Mouse (Mus musculus): Measurements from ENCODE around the gene Atp6v0a1. TPM values are rescaled to one million over a fixed set of nuclear protein-coding genes. Genes with fewer than 3 reads are reported as not detected.
A peak's percentile ranks its signal among the peaks of the same experiment; 100 is the strongest.

The Atp6v0a1 gene
- polyA plus RNA-seq, 1 experiment from 2014 or later, result 28.0 TPM

GRCm38 (mm10) chr11:100982087-100982486 is 27.2 kb upstream of the Atp6v0a1 start:
- WGBS, result 9% methylated on average over 8 of the region's 8 CpGs
- H3K27ac ChIP-seq (replicated peaks; ENCODE audit: low read depth, low read length), result no peak overlapping the region
- ATAC-seq (replicated peaks; ENCODE audit: insufficient number of reproducible peaks, low FRiP score, low TSS enrichment, low read depth), result no peak

DNA sequence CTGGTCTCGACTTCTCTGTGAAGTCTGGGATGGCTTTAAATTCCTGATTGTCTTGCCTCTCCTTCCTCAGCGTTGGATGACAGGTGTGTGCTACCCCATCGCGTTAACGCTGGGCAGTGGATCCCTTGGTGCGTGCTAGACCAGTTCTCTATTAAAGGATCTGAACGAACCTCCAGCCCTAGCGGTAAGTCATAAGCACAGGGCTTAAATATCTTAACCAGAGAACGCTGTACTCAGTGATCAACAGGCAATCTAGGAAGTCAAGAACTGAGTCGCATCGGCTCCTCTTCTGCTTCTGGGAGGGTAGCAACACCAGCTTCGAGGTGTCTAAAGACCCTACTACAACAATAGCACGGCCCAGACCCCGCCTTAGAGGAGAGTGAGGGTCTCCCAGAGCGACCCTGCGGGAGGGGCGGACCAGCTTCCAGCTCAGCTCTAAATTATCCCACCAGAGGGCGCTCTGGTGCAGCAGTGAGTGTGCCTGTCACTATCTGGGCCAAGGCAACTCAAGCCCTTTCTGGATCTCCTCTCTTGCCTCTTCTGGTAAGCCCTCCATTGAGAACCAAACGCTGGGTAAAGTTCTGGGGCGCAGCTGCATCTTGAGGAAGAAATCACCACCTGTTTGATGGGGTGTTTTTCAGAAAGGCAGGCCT is 26.0 kb upstream of the Atp6v0a1 start:
- DNase-seq (ENCODE audit: low spot score) (peak; percentile 94), ATAC-seq (replicated peaks; ENCODE audit: insufficient number of reproducible peaks, low FRiP score, low TSS enrichment, low read depth) (0 out of 2 replicates have a peak, but pooled peaks have one; percentile 29)
- peak overlapping the region; percentile 5; the same call in 1 of the 2 replicates for H3K9ac ChIP-seq (replicated peaks; ENCODE audit: low read length)
- H3K9me3 ChIP-seq (replicated peaks; ENCODE audit: control insufficient read depth, low read length), result no peaks in the 10 kb centered on the region
- H3K36me3 ChIP-seq (replicated peaks; ENCODE audit: control insufficient read depth, insufficient read depth, low read depth, low read length), result no peaks in the 10 kb centered on the region
- WGBS, result 5% methylated on average over 20 of the region's 20 CpGs
- peak overlapping the region; percentile 25 for H3K4me2 ChIP-seq (ENCODE audit: low read depth, low read length)
- H3K4me1 ChIP-seq (ENCODE audit: control insufficient read depth, insufficient read depth, low read length), result no peaks in the 10 kb centered on the region
- peak overlapping the region; percentile 19 for H3K4me3 ChIP-seq (ENCODE audit: low read depth, low read length)
- H3K27ac ChIP-seq (replicated peaks; ENCODE audit: low read depth, low read length), result no peak overlapping the region
- peaks cover 10% of the 10 kb centered on the region for H3K27me3 ChIP-seq (ENCODE audit: control insufficient read depth, insufficient read depth, low read length)

More at GRCm38 (mm10) chr11:100982087-100982486, 27.2 kb upstream of the Atp6v0a1 start:
- Histone ChIP-seq H3K36me3 (replicated peaks; ENCODE audit: control insufficient read depth, insufficient read depth, low read depth, low read length) (no peaks in the 10 kb centered on the region), H3K9ac (replicated peaks; ENCODE audit: low read length) (no peak overlapping the region), H3K9me3 (replicated peaks; ENCODE audit: control insufficient read depth, low read length) (no peaks in the 10 kb centered on the region), H3K4me1 (ENCODE audit: control insufficient read depth, insufficient read depth, low read length) (no peaks in the 10 kb centered on the region), H3K27me3 (ENCODE audit: control insufficient read depth, insufficient read depth, low read length) (peaks cover 10% of the 10 kb centered on the region), H3K4me2 (ENCODE audit: low read depth, low read length) (no peak overlapping the region), H3K4me3 (ENCODE audit: low read depth, low read length) (no peak overlapping the region)
- DNase-seq (ENCODE audit: low spot score), result no peak

- H3K36me3 ChIP-seq (replicated peaks; ENCODE audit: control insufficient read depth, insufficient read depth, low read depth, low read length), result no peaks in the 10 kb centered on the region
- H3K9me3 ChIP-seq (replicated peaks; ENCODE audit: control insufficient read depth, low read length), result no peaks in the 10 kb centered on the region
- H3K27me3 ChIP-seq (ENCODE audit: control insufficient read depth, insufficient read depth, low read length), result peaks cover 10% of the 10 kb centered on the region
- no peak overlapping the region for H3K4me2 ChIP-seq (ENCODE audit: low read depth, low read length)
- 76% methylated on average over 7 of the region's 7 CpGs for WGBS
- no peaks in the 10 kb centered on the region for H3K4me1 ChIP-seq (ENCODE audit: control insufficient read depth, insufficient read depth, low read length)
- H3K27ac ChIP-seq (replicated peaks; ENCODE audit: low read depth, low read length), result no peak overlapping the region
- no peak for DNase-seq (ENCODE audit: low spot score)
- no peak overlapping the region for H3K4me3 ChIP-seq (ENCODE audit: low read depth, low read length)
- H3K9ac ChIP-seq (replicated peaks; ENCODE audit: low read length), result no peak overlapping the region
- no peak for ATAC-seq (replicated peaks; ENCODE audit: insufficient number of reproducible peaks, low FRiP score, low TSS enrichment, low read depth)
Observed at GRCm38 (mm10) chr11:100983778-100984131, 25.5 kb upstream of the Atp6v0a1 start.

GRCm38 (mm10) chr11:100985607-100986006 is 23.6 kb upstream of the Atp6v0a1 start:
- H3K4me1 ChIP-seq (ENCODE audit: control insufficient read depth, insufficient read depth, low read length), result no peaks in the 10 kb centered on the region
- ATAC-seq (replicated peaks; ENCODE audit: insufficient number of reproducible peaks, low FRiP score, low TSS enrichment, low read depth), result no peak
- no peak overlapping the region for H3K4me3 ChIP-seq (ENCODE audit: low read depth, low read length)
- DNase-seq (ENCODE audit: low spot score), result no peak
- WGBS, result 53% methylated on average over 3 of the region's 3 CpGs
- H3K36me3 ChIP-seq (replicated peaks; ENCODE audit: control insufficient read depth, insufficient read depth, low read depth, low read length), result no peaks in the 10 kb centered on the region
- no peak overlapping the region for H3K4me2 ChIP-seq (ENCODE audit: low read depth, low read length)
- H3K9me3 ChIP-seq (replicated peaks; ENCODE audit: control insufficient read depth, low read length), result no peaks in the 10 kb centered on the region
- H3K27me3 ChIP-seq (ENCODE audit: control insufficient read depth, insufficient read depth, low read length), result peaks cover 10% of the 10 kb centered on the region
- no peak overlapping the region for H3K9ac ChIP-seq (replicated peaks; ENCODE audit: low read length)
- H3K27ac ChIP-seq (replicated peaks; ENCODE audit: low read depth, low read length), result no peak overlapping the region

DNA sequence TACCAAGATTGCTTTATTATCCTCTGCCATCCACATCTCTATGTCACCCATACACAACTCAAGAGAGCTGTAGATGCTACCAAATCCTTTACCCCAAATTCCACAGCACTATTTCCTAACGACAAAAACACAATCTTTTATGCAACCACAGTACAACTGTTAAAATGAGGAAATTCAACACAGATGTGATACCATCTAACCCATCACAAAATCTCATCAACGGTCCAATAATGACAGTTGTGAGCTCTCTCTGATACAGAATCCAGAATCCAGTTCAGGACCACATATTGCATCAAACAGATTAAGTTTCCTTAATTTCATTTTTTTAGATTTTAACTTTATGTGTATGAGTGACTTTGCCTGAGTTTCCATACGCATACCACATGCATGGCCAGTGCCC is 20.6 kb upstream of the Atp6v0a1 start:
- H3K27ac ChIP-seq (replicated peaks; ENCODE audit: low read depth, low read length), result no peak overlapping the region
- no peak for ATAC-seq (replicated peaks; ENCODE audit: insufficient number of reproducible peaks, low FRiP score, low TSS enrichment, low read depth)
- no peak overlapping the region for H3K9ac ChIP-seq (replicated peaks; ENCODE audit: low read length)
- no peaks in the 10 kb centered on the region for H3K4me1 ChIP-seq (ENCODE audit: control insufficient read depth, insufficient read depth, low read length)
- no peaks in the 10 kb centered on the region for H3K9me3 ChIP-seq (replicated peaks; ENCODE audit: control insufficient read depth, low read length)
- no peak overlapping the region for H3K4me3 ChIP-seq (ENCODE audit: low read depth, low read length)
- no peaks in the 10 kb centered on the region for H3K36me3 ChIP-seq (replicated peaks; ENCODE audit: control insufficient read depth, insufficient read depth, low read depth, low read length)
- H3K27me3 ChIP-seq (ENCODE audit: control insufficient read depth, insufficient read depth, low read length), result no peaks in the 10 kb centered on the region
- WGBS, result 80% methylated on average over 3 of the region's 3 CpGs
- no peak for DNase-seq (ENCODE audit: low spot score)
- no peak overlapping the region for H3K4me2 ChIP-seq (ENCODE audit: low read depth, low read length)

DNA sequence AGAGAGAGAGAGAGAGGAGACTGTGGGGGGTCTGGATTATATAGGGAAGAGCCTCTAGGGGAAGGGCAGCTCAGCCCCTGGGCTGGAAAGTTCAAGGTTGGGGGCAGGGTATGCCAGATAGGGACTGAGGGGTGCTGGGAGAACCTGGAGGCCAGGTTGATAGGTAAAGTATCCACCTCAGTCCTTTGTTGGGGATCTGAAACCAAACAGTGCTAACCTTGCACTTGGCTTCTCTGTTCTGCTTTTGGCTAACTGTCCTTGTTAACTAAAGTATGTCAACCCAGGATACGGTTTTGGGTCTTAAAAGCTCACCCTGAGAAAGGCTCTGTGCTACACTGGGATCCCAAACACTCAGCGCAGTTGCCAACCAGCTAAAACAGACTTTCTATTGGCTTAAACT is 19.6 kb upstream of the Atp6v0a1 start:
- DNase-seq (ENCODE audit: low spot score) (no peak), ATAC-seq (replicated peaks; ENCODE audit: insufficient number of reproducible peaks, low FRiP score, low TSS enrichment, low read depth) (no peak)
- H3K36me3 ChIP-seq (replicated peaks; ENCODE audit: control insufficient read depth, insufficient read depth, low read depth, low read length), result no peaks in the 10 kb centered on the region
- no peaks in the 10 kb centered on the region for H3K27me3 ChIP-seq (ENCODE audit: control insufficient read depth, insufficient read depth, low read length)
- H3K27ac ChIP-seq (replicated peaks; ENCODE audit: low read depth, low read length), result no peak overlapping the region
- no peak overlapping the region for H3K9ac ChIP-seq (replicated peaks; ENCODE audit: low read length)
- WGBS, result 58% methylated on average over 2 of the region's 2 CpGs
- no peaks in the 10 kb centered on the region for H3K4me1 ChIP-seq (ENCODE audit: control insufficient read depth, insufficient read depth, low read length)
- H3K4me3 ChIP-seq (ENCODE audit: low read depth, low read length), result no peak overlapping the region
- H3K4me2 ChIP-seq (ENCODE audit: low read depth, low read length), result no peak overlapping the region
- H3K9me3 ChIP-seq (replicated peaks; ENCODE audit: control insufficient read depth, low read length), result no peaks in the 10 kb centered on the region

DNA sequence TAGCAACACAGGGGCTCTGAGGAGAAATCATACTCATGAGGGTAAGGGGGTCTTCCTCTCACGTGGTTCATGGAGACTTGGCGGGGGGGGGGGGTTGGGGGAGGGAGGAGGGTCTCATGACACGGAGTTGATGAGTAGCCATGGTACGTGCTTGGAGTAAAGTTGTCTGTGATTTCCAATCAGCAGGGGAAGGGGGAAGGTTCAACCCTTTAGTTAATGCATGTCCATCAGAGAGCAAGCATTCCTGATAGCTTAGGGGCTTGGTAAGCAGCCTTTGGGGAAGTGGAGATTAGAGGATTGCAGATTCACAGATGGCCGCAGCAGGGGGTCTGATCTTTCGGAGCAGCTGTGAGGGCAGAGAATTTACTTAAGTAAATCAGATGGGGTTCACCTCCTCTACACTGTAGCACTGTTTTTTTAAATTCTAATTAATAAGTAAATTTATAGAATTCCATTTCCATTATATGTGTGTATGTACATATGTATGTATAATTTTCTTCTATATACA is 18.2 kb upstream of the Atp6v0a1 start:
- H3K9me3 ChIP-seq (replicated peaks; ENCODE audit: control insufficient read depth, low read length), result no peaks in the 10 kb centered on the region
- ATAC-seq (replicated peaks; ENCODE audit: insufficient number of reproducible peaks, low FRiP score, low TSS enrichment, low read depth), result no peak
- no peak overlapping the region for H3K4me2 ChIP-seq (ENCODE audit: low read depth, low read length)
- DNase-seq (ENCODE audit: low spot score), result no peak
- H3K9ac ChIP-seq (replicated peaks; ENCODE audit: low read length), result no peak overlapping the region
- no peaks in the 10 kb centered on the region for H3K4me1 ChIP-seq (ENCODE audit: control insufficient read depth, insufficient read depth, low read length)
- no peaks in the 10 kb centered on the region; the same call in 1 of the 2 replicates for H3K27me3 ChIP-seq (ENCODE audit: control insufficient read depth, insufficient read depth, low read length)
- H3K27ac ChIP-seq (replicated peaks; ENCODE audit: low read depth, low read length), result no peak overlapping the region
- H3K36me3 ChIP-seq (replicated peaks; ENCODE audit: control insufficient read depth, insufficient read depth, low read depth, low read length), result no peaks in the 10 kb centered on the region
- H3K4me3 ChIP-seq (ENCODE audit: low read depth, low read length), result no peak overlapping the region
- 31% methylated on average over 6 of the region's 6 CpGs for WGBS

DNA sequence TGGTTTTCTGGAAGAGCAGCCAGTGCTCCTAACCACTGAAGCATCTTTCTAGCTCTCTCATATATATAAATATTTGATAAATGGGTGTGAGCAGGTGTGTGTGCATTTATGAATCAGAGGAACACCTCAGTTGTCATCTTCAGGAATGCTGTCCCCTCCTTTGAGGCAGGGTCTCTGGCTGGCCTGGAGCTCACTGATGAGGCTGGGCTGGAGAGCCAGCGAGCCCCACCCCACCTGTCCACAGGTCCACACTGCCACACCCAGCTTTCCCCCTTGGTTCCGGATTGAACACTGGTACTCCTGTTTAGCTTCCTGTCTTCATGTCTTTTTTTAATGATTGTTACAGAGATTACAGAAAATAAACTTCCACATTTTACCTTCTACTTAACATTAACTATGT is 15.8 kb upstream of the Atp6v0a1 start:
- no peak for ATAC-seq (replicated peaks; ENCODE audit: insufficient number of reproducible peaks, low FRiP score, low TSS enrichment, low read depth)
- 93% methylated on average over 2 of the region's 2 CpGs for WGBS

More for the DNA sequence above, 15.8 kb upstream of the Atp6v0a1 start:
- no peak overlapping the region for H3K27ac ChIP-seq (replicated peaks; ENCODE audit: low read depth, low read length)
- H3K27me3 ChIP-seq (ENCODE audit: control insufficient read depth, insufficient read depth, low read length), result no peaks in the 10 kb centered on the region; the same call in 1 of the 2 replicates
- no peaks in the 10 kb centered on the region for H3K9me3 ChIP-seq (replicated peaks; ENCODE audit: control insufficient read depth, low read length)
- no peak overlapping the region for H3K9ac ChIP-seq (replicated peaks; ENCODE audit: low read length)
- no peak overlapping the region for H3K4me2 ChIP-seq (ENCODE audit: low read depth, low read length)
- H3K4me3 ChIP-seq (ENCODE audit: low read depth, low read length), result no peak overlapping the region
- no peaks in the 10 kb centered on the region for H3K36me3 ChIP-seq (replicated peaks; ENCODE audit: control insufficient read depth, insufficient read depth, low read depth, low read length)
- DNase-seq (ENCODE audit: low spot score), result no peak
- H3K4me1 ChIP-seq (ENCODE audit: control insufficient read depth, insufficient read depth, low read length), result no peaks in the 10 kb centered on the region
